Mouse (Mus musculus) adrenal gland, postnatal 10 days (tissue): ENCODE measurements at regions not wholly inside any gene's neighbourhood (a gene's known extent, or its start where the extent isn't known, plus 50 kb on each side); places are given as distances from the start of the nearest gene placed in this dataset.
"Not testable (repeated sequence)": the region's sequence is repeated elsewhere in the genome, so short reads cannot be mapped to it uniquely, and the experiment has no call there.

Source experiments
- DNase-seq: peaks from one replicate; pipeline ENCODE4 v3.0.0; 2021; ENCODE audit warnings: mixed read lengths

DNA sequence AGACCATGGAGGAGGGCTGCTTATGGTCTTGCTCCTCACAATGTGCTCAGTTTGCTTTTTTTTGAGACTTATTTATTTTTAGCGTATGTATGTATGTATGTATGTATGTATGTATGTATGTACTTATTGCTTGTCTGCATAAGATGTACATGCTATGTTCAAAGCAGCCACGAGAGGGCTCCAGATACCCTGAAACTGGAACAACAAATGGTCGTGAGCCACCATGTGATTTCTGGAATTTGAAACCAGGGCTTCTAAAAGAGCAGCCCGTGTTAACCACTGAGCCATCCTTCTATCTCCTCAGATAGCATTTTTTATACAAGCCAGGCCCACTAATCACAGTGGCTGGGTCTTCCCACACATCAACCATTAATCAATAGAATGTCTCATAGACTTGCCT is 611.2 kb downstream of the 5730507C01Rik start:
- DNase-seq, result no peak

DNA sequence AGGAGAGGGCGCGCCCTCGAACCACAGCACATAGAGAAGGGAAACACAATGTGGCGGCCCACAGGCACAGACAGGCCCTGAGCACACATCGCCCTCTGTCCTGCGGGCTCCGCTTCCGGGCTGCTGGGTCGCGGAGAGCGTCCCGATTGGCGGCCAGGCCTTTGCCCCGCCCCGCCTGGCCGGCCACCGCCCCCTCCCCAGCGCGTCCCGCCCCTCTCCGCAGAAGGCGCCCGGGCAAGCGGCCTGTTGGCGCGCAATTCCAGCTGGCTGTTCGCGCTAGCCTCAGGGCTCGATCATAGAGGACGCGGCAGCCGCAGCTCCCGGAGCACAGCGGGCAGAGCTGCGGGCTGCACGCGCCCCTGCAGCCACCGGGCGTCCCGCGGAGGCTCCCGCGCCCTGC is 661.3 kb downstream of the 5730507C01Rik start:
- peak; percentile 13 for DNase-seq

DNA sequence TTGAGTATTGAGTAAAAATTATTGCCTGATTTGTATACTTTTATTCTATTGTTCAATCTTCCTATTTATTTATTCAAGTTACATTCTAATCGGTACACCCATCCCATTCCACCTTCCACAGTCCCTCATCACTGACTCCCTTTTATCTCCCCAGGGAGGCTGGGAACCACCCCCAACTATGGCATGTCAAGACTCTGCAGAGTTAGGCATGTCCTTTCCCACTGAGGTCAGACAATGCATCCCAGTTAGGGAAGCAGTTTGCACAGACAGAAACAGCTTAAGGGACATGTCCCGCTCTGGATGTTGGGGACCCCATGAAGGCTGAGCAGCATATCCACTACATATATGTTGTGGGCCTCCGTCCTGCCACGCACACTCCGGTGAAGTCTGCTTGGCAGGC is 678.1 kb downstream of the 5730507C01Rik start:
- DNase-seq, result no peak

DNA sequence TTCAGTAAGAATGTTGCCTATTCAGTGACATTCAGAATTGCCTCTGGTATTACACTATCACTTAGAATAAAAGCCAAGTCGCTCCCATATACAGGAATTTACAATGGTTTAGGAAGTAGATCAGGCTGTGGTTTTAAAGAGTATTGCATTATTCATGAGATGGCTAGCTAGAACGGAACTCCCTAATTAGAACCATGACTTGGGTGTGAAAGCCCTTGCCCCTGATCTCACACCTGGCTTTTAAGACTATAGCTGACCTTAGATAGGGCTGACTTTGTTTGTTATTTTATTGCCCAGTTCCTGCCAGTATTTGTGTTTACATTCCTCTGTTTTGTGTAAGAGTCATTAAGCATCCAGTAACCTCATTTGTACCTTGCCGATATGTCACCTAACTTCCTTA is 678.7 kb downstream of the 5730507C01Rik start:
- not testable (repeated sequence) for DNase-seq

DNA sequence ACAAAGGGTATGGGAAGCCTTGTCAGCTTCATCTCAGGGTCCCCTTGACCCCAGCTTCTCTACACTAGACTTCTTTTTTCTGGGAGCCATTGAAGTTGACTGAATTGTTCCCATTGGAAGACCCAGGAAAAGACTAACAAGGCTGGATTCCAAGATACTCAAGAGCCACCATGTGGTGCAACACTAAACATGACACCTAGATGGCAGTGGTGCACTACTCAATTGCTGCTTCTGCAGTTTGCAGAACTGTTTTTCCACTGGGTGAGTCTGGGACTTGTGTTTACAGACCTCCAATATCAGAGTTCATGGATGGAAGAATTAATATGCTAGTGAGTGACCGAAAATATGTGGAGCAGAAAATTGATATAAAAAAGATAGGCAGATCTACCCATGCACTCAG is 709.7 kb downstream of the 5730507C01Rik start:
- not testable (repeated sequence) for DNase-seq

DNA sequence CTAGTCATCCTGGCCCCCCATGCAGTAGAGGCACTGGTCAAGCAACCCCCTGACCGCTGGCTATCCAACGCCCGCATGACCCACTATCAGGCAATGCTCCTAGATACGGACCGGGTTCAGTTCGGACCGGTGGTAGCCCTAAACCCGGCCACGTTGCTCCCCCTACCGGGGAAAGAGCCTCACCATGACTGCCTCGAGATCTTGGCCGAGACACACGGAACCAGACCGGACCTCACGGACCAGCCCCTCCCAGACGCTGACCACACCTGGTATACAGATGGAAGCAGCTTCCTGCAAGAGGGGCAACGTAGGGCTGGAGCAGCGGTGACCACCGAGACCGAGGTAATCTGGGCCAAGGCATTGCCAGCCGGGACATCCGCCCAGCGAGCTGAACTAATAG is 707.6 kb upstream of the Gm21863 start:
- DNase-seq, result peak; percentile 46

DNA sequence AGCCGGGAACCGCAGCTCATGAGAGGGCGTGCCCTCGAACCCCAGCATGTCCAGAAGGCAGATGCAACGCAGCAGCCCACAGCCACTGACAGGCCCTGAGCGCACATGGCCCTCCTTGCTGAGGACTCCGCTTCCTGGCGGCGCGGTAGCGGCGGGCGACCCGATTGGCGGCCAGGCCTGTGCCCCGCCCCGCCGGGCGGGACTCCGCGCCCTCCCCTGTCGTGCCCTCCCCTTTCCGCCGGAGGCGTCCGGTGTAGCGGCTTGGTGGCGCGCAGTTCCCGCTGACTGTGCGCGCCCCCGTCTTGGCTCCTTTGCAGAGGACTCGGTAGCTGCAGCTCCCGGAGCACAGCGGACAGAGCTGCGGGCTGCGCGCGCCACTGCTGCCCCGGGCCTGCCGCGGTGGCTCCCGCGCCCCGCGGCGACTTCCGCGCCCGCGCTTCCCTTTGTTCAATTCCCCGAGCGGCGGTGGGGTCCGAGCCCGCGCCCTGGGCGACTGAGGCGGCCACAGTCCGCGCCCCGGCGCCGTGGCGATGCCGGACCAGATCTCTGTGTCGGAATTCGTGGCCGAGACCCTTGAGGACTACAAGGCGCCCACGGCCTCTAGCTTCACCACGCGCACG is 665.9 kb upstream of the Gm21863 start:
- DNase-seq, result peak; percentile 81

DNA sequence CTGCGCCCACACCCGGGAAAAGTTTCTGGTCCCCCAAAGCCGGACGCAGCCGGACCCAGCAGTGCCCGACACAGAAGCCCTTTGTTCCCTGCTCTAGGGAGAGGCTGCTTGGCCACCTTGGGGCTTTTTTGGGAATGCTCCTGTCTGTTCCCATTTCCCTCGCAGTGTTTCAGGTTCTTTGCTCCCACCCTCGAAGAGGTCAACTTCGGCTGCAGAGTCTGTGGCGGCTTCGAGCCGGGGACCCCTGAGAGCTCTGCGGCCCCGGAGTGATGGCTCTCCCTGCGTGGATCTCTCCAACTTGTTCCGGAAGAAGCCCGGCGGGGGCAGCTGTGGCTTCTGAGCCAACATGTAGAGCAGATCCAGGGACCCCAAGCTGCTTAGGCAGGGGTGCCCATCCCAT is 665.3 kb upstream of the Gm21863 start:
- not testable (repeated sequence) for DNase-seq

DNA sequence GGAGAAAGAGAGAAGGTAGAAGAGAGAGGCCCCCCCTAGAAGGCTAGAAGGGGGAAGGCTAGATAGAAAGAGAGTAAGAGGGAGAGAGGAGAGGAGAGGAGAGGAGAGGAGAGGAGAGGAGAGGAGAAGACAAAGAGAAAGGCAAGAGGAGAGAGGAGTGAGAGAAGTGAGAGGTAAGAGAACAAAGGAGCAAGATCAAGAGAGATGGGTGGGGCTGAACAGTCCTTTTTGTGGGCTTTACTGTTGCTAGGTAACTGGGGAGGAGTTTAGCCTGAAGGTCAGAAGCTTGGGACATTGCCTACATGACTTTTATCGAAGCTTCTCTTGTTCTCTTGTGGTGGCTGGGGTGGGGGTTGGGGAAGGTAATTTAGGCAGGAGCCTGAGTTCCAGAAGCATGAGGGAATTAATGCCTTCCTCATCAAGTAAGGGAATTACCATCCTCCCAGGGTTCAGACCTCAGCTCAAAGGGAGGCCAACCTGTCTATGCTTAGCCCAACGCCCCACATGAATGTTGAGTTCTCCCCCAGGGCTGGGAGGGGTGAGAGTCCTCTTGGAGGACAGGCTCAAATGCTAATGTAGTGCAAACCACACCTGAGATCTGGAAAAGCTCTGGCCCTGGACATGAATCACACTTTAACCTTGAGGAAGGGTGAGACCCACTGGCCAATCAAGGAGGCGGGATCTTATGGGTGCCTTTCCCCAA is 662.1 kb upstream of the Gm21863 start:
- DNase-seq, result not testable (repeated sequence)
